Mouse (Mus musculus) CH12.LX (cell line): Measurements from ENCODE around the gene Anp32e. TPM values are rescaled to one million over a fixed set of nuclear protein-coding genes. Genes with fewer than 3 reads are reported as not detected.

Source experiments
- DNase-seq: peaks from one replicate; pipeline ENCODE4 v3.0.0-alpha.2; 2013; ENCODE audit errors: extremely low read depth
- H3K27ac ChIP-seq: 2 replicates; pipeline ENCODE4 v1.5.1; 2012; ENCODE audit warnings: low read depth, mild to moderate bottlenecking, control low read depth, moderate library complexity; ENCODE audit not compliant: insufficient read depth
- H3K27me3 ChIP-seq: replicated peaks from 2 replicates; pipeline ENCODE3; 2012; ENCODE audit warnings: inconsistent platforms
- H3K36me3 ChIP-seq, 2 experiments: replicated peaks in 1 of 2; 2 replicates each; pipeline versions ENCODE3 to v1.6.1; 2012; ENCODE audit warnings: inconsistent platforms in 1 of 2, low read length in 1 of 2, mild to moderate bottlenecking in 1 of 2, mixed read lengths in 1 of 2, moderate library complexity in 1 of 2; ENCODE audit not compliant: control insufficient read depth in 1 of 2, insufficient read depth in 1 of 2
- H3K4me1 ChIP-seq, 2 experiments: 2 replicates each; pipeline ENCODE4 v1.6.1; 2012; ENCODE audit warnings: inconsistent platforms in 1 of 2, moderate library complexity in 1 of 2; ENCODE audit not compliant: insufficient read depth in 2 of 2, control insufficient read depth in 1 of 2
- H3K4me2 ChIP-seq: 2 replicates; pipeline ENCODE4 v1.6.1; 2012; ENCODE audit warnings: low read depth, mild to moderate bottlenecking, control low read depth; ENCODE audit not compliant: poor library complexity, insufficient read depth, severe bottlenecking
- H3K4me3 ChIP-seq, 3 experiments: fragments of 150-350 bp in 1 of 3; sonication (generic) in 1 of 3; replicated peaks in 1 of 3; 2 replicates each; pipeline versions ENCODE3 to v1.5.1; 2011 to 2012; ENCODE audit warnings: low read depth in 2 of 3, low read length in 2 of 3, mild to moderate bottlenecking in 2 of 3, moderate library complexity in 2 of 3, control low read depth in 1 of 3, improper control_type of control experiment in 1 of 3, inconsistent platforms in 1 of 3, mixed read lengths in 1 of 3; ENCODE audit not compliant: poor library complexity in 1 of 3
- H3K79me2 ChIP-seq: replicated peaks from 2 replicates; pipeline ENCODE4 v1.6.1; 2012; ENCODE audit warnings: mild to moderate bottlenecking, moderate library complexity; ENCODE audit not compliant: control insufficient read depth, poor library complexity, insufficient read depth, severe bottlenecking; ENCODE audit errors: extremely low read depth
- H3K9ac ChIP-seq: 2 replicates; pipeline ENCODE4 v1.6.1; 2012; ENCODE audit warnings: low read depth, mild to moderate bottlenecking, control low read depth, moderate library complexity; ENCODE audit not compliant: insufficient read depth
- H3K9me3 ChIP-seq: replicated peaks from 2 replicates; pipeline ENCODE3; 2012; ENCODE audit warnings: low read length, inconsistent platforms, mixed read lengths
- BHLHE40 ChIP-seq: IDR thresholded peaks from 2 replicates; pipeline ENCODE4 v1.6.1; 2011; ENCODE audit warnings: mild to moderate bottlenecking, low read depth, low read length, improper control_type of control experiment
- ELF1 ChIP-seq: IDR thresholded peaks from 2 replicates; pipeline ENCODE4 v1.6.1; 2014; ENCODE audit warnings: low read depth, mild to moderate bottlenecking, inconsistent platforms, low read length, improper control_type of control experiment
- EP300 ChIP-seq: IDR thresholded peaks from 2 replicates; pipeline ENCODE4 v1.6.1; 2011; ENCODE audit warnings: low read length, improper control_type of control experiment
- ETS1 ChIP-seq: conservative IDR thresholded peaks from 2 replicates; pipeline ENCODE4 v1.6.1; 2012; ENCODE audit warnings: low read depth, mild to moderate bottlenecking, inconsistent platforms, low read length, improper control_type of control experiment, moderate library complexity
- JUN ChIP-seq: IDR thresholded peaks from 2 replicates; pipeline ENCODE4 v1.6.1; 2011; ENCODE audit warnings: low read depth, mild to moderate bottlenecking, low read length, improper control_type of control experiment, moderate library complexity; ENCODE audit not compliant: insufficient read depth
- JUND ChIP-seq: conservative IDR thresholded peaks from 2 replicates; pipeline ENCODE4 v1.6.1; 2011; ENCODE audit warnings: low read depth, low read length, improper control_type of control experiment
- KAT2A ChIP-seq: IDR thresholded peaks from 2 replicates; pipeline ENCODE4 v1.6.1; 2012; ENCODE audit warnings: low read length, improper control_type of control experiment, inconsistent platforms; ENCODE audit not compliant: insufficient replicate concordance
- MAFK ChIP-seq: IDR thresholded peaks from 2 replicates; pipeline ENCODE4 v1.6.1; 2011; ENCODE audit warnings: low read length, improper control_type of control experiment; ENCODE audit not compliant: insufficient replicate concordance
- MAX ChIP-seq: IDR thresholded peaks from 2 replicates; pipeline ENCODE4 v1.6.1; 2011; ENCODE audit warnings: low read length, improper control_type of control experiment
- MAZ ChIP-seq: IDR thresholded peaks from 2 replicates; pipeline ENCODE4 v1.6.1; 2012; ENCODE audit warnings: low read depth, mild to moderate bottlenecking, inconsistent platforms, low read length, improper control_type of control experiment, moderate library complexity
- MEF2A ChIP-seq: IDR thresholded peaks from 2 replicates; pipeline ENCODE4 v1.6.1; 2014; ENCODE audit warnings: low read depth, mild to moderate bottlenecking, inconsistent platforms, low read length, improper control_type of control experiment, borderline replicate concordance
- MYC ChIP-seq: IDR thresholded peaks from 2 replicates; pipeline ENCODE4 v1.6.1; 2011; ENCODE audit warnings: low read depth, mild to moderate bottlenecking, improper control_type of control experiment, low read length
- NRF1 ChIP-seq: IDR thresholded peaks from 2 replicates; pipeline ENCODE4 v1.6.1; 2014; ENCODE audit warnings: low read depth, mild to moderate bottlenecking, inconsistent platforms, low read length, improper control_type of control experiment, moderate library complexity
- PAX5 ChIP-seq: IDR thresholded peaks from 2 replicates; pipeline ENCODE4 v1.6.1; 2012; ENCODE audit warnings: low read length, inconsistent platforms, mixed read lengths
- POLR2A ChIP-seq: IDR thresholded peaks from 2 replicates; pipeline ENCODE4 v1.6.1; 2011; ENCODE audit warnings: low read depth, mild to moderate bottlenecking, improper control_type of control experiment, low read length
- RAD21 ChIP-seq: IDR thresholded peaks from 2 replicates; pipeline ENCODE4 v1.6.1; 2011; ENCODE audit warnings: low read depth, mild to moderate bottlenecking, low read length, improper control_type of control experiment, moderate library complexity
- SIN3A ChIP-seq: IDR thresholded peaks from 2 replicates; pipeline ENCODE4 v1.6.1; 2012; ENCODE audit warnings: low read length, improper control_type of control experiment, inconsistent platforms
- SMC3 ChIP-seq: IDR thresholded peaks from 2 replicates; pipeline ENCODE4 v1.6.1; 2011; ENCODE audit warnings: low read depth, low read length, improper control_type of control experiment
- TCF12 ChIP-seq: IDR thresholded peaks from 2 replicates; pipeline ENCODE4 v1.6.1; 2014; ENCODE audit warnings: low read depth, mild to moderate bottlenecking, inconsistent platforms, low read length, improper control_type of control experiment
- UBTF ChIP-seq: IDR thresholded peaks from 2 replicates; pipeline ENCODE4 v1.6.1; 2012; ENCODE audit warnings: low read depth, mild to moderate bottlenecking, inconsistent platforms, low read length, improper control_type of control experiment, moderate library complexity
- USF1 ChIP-seq: IDR thresholded peaks from 2 replicates; pipeline ENCODE4 v1.6.1; 2014; ENCODE audit warnings: low read depth, mild to moderate bottlenecking, inconsistent platforms, low read length, improper control_type of control experiment
- ZC3H11A ChIP-seq: IDR thresholded peaks from 2 replicates; pipeline ENCODE4 v1.6.1; 2012; ENCODE audit warnings: low read depth, mild to moderate bottlenecking, inconsistent platforms, low read length, improper control_type of control experiment
- ZNF384 ChIP-seq: IDR thresholded peaks from 2 replicates; pipeline ENCODE4 v1.6.1; 2012; ENCODE audit warnings: low read depth, low read length, improper control_type of control experiment, inconsistent platforms
- dilution Hi-C: fragments of 300-500 bp; cut with MboI; formaldehyde crosslinking; loops from 2 replicates; pipeline ENCODE4 v1.14.3; 2020; ENCODE audit warnings: low sequenced_read_pairs; ENCODE audit not compliant: extremely low pct_unique_long_range_greater_than_20kb, extremely low pct_ligation_motif_present
- in situ Hi-C: fragments of 300-500 bp; cut with MboI; formaldehyde crosslinking; loops from 3 replicates; pipeline ENCODE4 v1.14.3; 2019; ENCODE audit warnings: low sequenced_read_pairs, low pct_ligation_motif_present, low pct_unique_long_range_greater_than_20kb, mixed read lengths
- polyA plus RNA-seq: library from polyadenylated mRNA; unstranded; fragments of >175 nt; gene quantifications from 2 replicates; pipeline ENCODE4 v1.2.1, GENCODE M21; 2012; ENCODE audit warnings: low read depth; ENCODE audit not compliant: insufficient read length
- total RNA-seq, 2 experiments: library from RNA; depleted of rRNA; stranded (reverse); fragments of 300-350 nt in 1 of 2; fragments of >200 nt in 1 of 2; gene quantifications; 2 replicates each; pipeline ENCODE4 v1.2.3; 2012 to 2014

Gene Anp32e
- total and polyA plus RNA-seq, 3 experiments: 74.2 to 439 (median 85.2) TPM

DNA sequence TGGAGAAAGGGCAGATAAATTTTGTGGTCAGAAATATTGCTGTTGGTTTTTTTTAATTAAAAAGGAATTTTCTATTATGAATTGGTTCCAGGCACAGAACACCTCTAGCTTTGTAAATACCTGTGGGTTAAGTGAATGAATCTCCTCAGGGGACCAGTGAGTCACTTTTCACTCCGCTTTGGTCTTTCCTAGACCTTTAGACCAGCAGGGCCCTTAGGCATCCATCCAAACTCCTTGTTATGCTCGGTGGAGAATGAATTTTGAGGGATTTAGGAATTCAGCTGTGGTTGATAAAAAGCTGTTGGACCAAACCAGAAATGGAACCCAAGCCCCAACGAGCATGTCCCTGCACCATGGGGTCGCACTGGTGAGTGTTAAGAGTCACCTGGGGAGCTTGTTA, 21.4 kb upstream of the Anp32e start:
- no peak for DNase-seq
- in situ Hi-C loops: no loop called here
- Histone ChIP-seq H3K4me3 (no peak overlapping the region), H3K36me3 (no peaks in the 10 kb centered on the region), H3K27ac (no peak overlapping the region), H3K27me3 (peaks cover 12% of the 10 kb centered on the region), H3K9me3 (no peaks in the 10 kb centered on the region), H3K4me1 (peaks cover 7 to 12% of the 10 kb centered on the region in 2 experiments), H3K9ac (no peak overlapping the region), H3K4me2 (no peak overlapping the region), H3K79me2 (no peaks in the 10 kb centered on the region)
- TF ChIP-seq KAT2A (no peak), MAZ (no peak), ZC3H11A (no peak), SMC3 (no peak), ETS1 (no peak), BHLHE40 (no peak), TCF12 (no peak), SIN3A (no peak), JUND (no peak), JUN (no peak)
- dilution Hi-C loops: no loop called here

DNA sequence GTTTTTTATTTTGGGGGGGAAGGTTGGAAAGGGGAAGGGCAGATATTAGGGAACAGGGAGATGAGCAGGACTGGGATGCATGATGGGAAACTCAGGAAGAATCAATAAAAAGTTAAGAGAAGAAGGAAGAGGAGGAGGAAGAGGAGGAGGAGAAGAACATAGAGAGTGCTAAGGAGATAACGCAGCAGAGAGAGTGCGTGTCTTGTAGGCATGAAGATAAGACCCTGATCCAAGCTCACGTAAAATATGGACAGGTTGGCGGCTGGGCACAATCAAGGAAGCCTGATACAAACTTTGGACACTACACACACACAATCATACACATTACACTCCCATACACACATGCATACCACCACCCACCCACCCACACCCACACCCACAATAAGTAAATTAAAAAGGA, 14.3 kb upstream of the Anp32e start:
- dilution Hi-C loops: no loop called here
- Histone ChIP-seq H3K4me1 (peaks cover 6 to 14% of the 10 kb centered on the region in 2 experiments), H3K79me2 (no peaks in the 10 kb centered on the region), H3K36me3 (no peaks in the 10 kb centered on the region), H3K27ac (no peak overlapping the region), H3K9me3 (no peaks in the 10 kb centered on the region), H3K4me3 (no peak overlapping the region), H3K4me2 (no peak overlapping the region)
- in situ Hi-C loops: no loop called here
- TF ChIP-seq ELF1 (no peak), MYC (no peak), BHLHE40 (no peak), ZNF384 (no peak), MAX (no peak), POLR2A (no peak), JUN (no peak), ETS1 (no peak), NRF1 (no peak), EP300 (no peak), USF1 (no peak), RAD21 (no peak), MEF2A (no peak), UBTF (no peak), PAX5 (no peak), KAT2A (no peak), MAFK (no peak)
- TF ChIP-seq, all 38 proteins: peak for 0
- Histone ChIP-seq H3K9ac (no peak overlapping the region), H3K27me3 (peaks cover 9% of the 10 kb centered on the region)
- no peak for DNase-seq
